Mouse (Mus musculus): Measurements from ENCODE around the gene Ryr2.

- no peak for TF ChIP-seq CTCF (IDR thresholded peaks at IDR 0.05)
- TF ChIP-seq POLR2A (IDR thresholded peaks at IDR 0.05; ENCODE audit: insufficient read depth, low read depth, low read length), result no peak
- no peak for TF ChIP-seq EP300 (IDR thresholded peaks at IDR 0.05; ENCODE audit: insufficient read depth, low read depth, low read length)
Measured at GRCm38 (mm10) chr13:12079536-12079935, 27.2 kb downstream of the Ryr2 start.
